In the genomic region with DNA sequence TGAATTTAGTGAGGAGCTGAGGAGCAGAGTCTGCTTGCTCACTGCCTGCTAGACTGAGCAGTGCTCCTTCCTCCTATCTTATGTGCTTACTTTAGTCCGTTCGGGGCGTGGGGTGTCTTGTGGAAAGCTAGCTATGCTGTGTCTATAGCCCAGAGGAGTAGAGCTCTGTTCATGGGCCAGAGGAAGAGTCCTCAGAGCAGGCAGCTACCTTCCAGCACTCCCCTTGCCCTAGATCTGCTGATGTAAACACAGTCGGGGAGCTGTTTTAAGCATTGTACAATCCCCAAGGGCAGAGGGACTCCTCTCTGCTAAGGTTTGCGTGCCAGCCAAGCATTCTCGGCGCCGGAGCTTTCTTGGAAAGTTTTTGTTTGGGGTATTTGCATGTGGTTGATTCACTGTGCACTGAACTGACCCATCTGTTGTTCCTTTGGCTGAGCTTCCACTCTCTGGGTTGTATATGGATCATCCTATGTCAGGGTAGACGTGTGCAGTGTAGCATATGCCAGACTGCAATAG, we compare ENCODE assay signal across 7 mouse cellular contexts. TPM values are rescaled to one million over a fixed set of nuclear protein-coding genes. Genes with fewer than 3 reads are reported as not detected.
A peak's percentile ranks its signal among the peaks of the same experiment; 100 is the strongest.
DNase-seq lines count a peak whose midpoint lies in the region; ATAC-seq and TF ChIP-seq lines count a peak whose summit lies in the region.

No protein-coding gene starts in this region.

- H3K36me3 ChIP-seq in kidney, adult 2 months (ENCODE audit: control insufficient read depth, insufficient read depth, low read length) = no peaks in the 10 kb centered on the region
- H3K36me3 ChIP-seq in CH12.LX (replicated peaks in 1 of 2; ENCODE audit: control insufficient read depth in 1 of 2, insufficient read depth in 1 of 2, low read length in 1 of 2) = no peaks in the 10 kb centered on the region
- H3K36me3 ChIP-seq in midbrain, embryonic 11.5 days (ENCODE audit: control insufficient read depth, insufficient read depth, low read length) = no peaks in the 10 kb centered on the region

- H3K9me3 ChIP-seq in CH12.LX (replicated peaks; ENCODE audit: low read length) = no peaks in the 10 kb centered on the region
- no peaks in the 10 kb centered on the region for H3K9me3 ChIP-seq in midbrain, embryonic 11.5 days (ENCODE audit: control insufficient read depth, low read length)

- H3K9ac ChIP-seq in CH12.LX (ENCODE audit: insufficient read depth, low read depth) = peak overlapping the region; percentile 50
- no peak overlapping the region for H3K9ac ChIP-seq in midbrain, embryonic 11.5 days (ENCODE audit: low read length)

- in situ Hi-C loops in CH12.LX (cut with MboI; ENCODE audit: low pct_ligation_motif_present, low pct_unique_long_range_greater_than_20kb, low sequenced_read_pairs) = no loop called here
- in situ Hi-C loops in Patski (cut with MboI; ENCODE audit: low pct_unique_long_range_greater_than_20kb) = no loop called here

- H3K27me3 ChIP-seq in kidney, adult 2 months (replicated peaks; ENCODE audit: control insufficient read depth, insufficient read depth, low read length) = no peaks in the 10 kb centered on the region
- no peaks in the 10 kb centered on the region for H3K27me3 ChIP-seq in CH12.LX (replicated peaks)
- H3K27me3 ChIP-seq in Patski = no peaks in the 10 kb centered on the region
- H3K27me3 ChIP-seq in midbrain, embryonic 11.5 days (ENCODE audit: control insufficient read depth, insufficient read depth, low read length) = no peaks in the 10 kb centered on the region

- WGBS in kidney, adult 2 months = 54% methylated on average over 9 of the region's 9 CpGs
- 69% methylated on average over 9 of the region's 9 CpGs for WGBS in midbrain, embryonic 11.5 days

- H3K4me3 ChIP-seq in kidney, adult 2 months (ENCODE audit: insufficient read depth, low read depth, low read length) = no peak overlapping the region
- H3K4me3 ChIP-seq in CH12.LX (replicated peaks in 1 of 3; ENCODE audit: low read depth in 2 of 3, low read length in 2 of 3, poor library complexity in 1 of 3) = peak overlapping the region in 2 of 3 experiments; percentile 17 to 30
- H3K4me3 ChIP-seq in midbrain, embryonic 11.5 days (ENCODE audit: low read depth, low read length) = no peak overlapping the region

- DNase-seq in kidney, adult 2 months = peak; percentile 33
- DNase-seq in kidney, postnatal 25 days = no peak
- DNase-seq in CH12.LX (ENCODE audit: extremely low read depth) (peak; percentile 83), Patski (ENCODE audit: low read depth, low spot score) (no peak)
- DNase-seq in lung, postnatal 36 days = peak; percentile 30
- no peak for DNase-seq in midbrain, embryonic 11.5 days (ENCODE audit: low spot score, missing footprints)
- DNase-seq in testis, postnatal 14 days (ENCODE audit: low spot score) = no peak

- H3K4me2 ChIP-seq in CH12.LX (ENCODE audit: insufficient read depth, low read depth, poor library complexity, severe bottlenecking) = peak overlapping the region; percentile 72
- H3K4me2 ChIP-seq in midbrain, embryonic 11.5 days = no peak overlapping the region

- no peak for TF ChIP-seq RAD21 in CH12.LX (IDR thresholded peaks at IDR 0.05; ENCODE audit: low read depth, low read length)

- H3K79me2 ChIP-seq in CH12.LX (replicated peaks; ENCODE audit: control insufficient read depth, extremely low read depth, insufficient read depth, poor library complexity, severe bottlenecking) = no peaks in the 10 kb centered on the region

- dilution Hi-C loops in CH12.LX (cut with MboI; ENCODE audit: extremely low pct_ligation_motif_present, extremely low pct_unique_long_range_greater_than_20kb, low sequenced_read_pairs) = no loop called here

- peak; percentile 35 for TF ChIP-seq EP300 in CH12.LX (IDR thresholded peaks at IDR 0.05; ENCODE audit: low read length)

- ATAC-seq in Patski = peak; percentile 73
- ATAC-seq in midbrain, embryonic 11.5 days (ENCODE audit: low FRiP score) = no peak

- no peak for TF ChIP-seq POLR2A in kidney, adult 2 months (IDR thresholded peaks at IDR 0.05; ENCODE audit: low read depth, low read length)
- no peak for TF ChIP-seq POLR2A in CH12.LX (IDR thresholded peaks at IDR 0.05; ENCODE audit: low read depth, low read length)

- POLR2A ChIA-PET in Patski (lab: Charles Lee) = no interaction called here

- no peak overlapping the region; the same call in 1 of the 2 replicates for H3K27ac ChIP-seq in kidney, adult 2 months (ENCODE audit: insufficient read depth, low read depth, low read length)
- H3K27ac ChIP-seq in CH12.LX (ENCODE audit: insufficient read depth, low read depth) = peak overlapping the region; percentile 76
- H3K27ac ChIP-seq in midbrain, embryonic 11.5 days (ENCODE audit: low read depth, low read length) = no peak overlapping the region

- CTCF ChIA-PET in Patski (lab: Charles Lee) = interaction anchor here (0.9 to 2.2 kb wide), 6 partner anchors 10 to 107 kb away, joined by 3 to 8 read pairs (median 4); no protein-coding TSS in a partner anchor

- 0 out of 2 replicates have a peak, but pooled peaks cover 8% of the 10 kb centered on the region for H3K4me1 ChIP-seq in kidney, adult 2 months (ENCODE audit: control insufficient read depth, insufficient read depth, low read length)
- H3K4me1 ChIP-seq in CH12.LX (ENCODE audit: control insufficient read depth in 1 of 2, insufficient read depth in 2 of 2) = peaks cover 9 to 47% of the 10 kb centered on the region in 2 experiments; a peak in 3 of 4 replicates
- H3K4me1 ChIP-seq in midbrain, embryonic 11.5 days (ENCODE audit: control insufficient read depth, insufficient read depth, low read length) = no peaks in the 10 kb centered on the region

- TF ChIP-seq CTCF in kidney, adult 2 months (conservative IDR thresholded peaks at IDR 0.05; ENCODE audit: insufficient read depth, insufficient read length, low read depth, low read length) = no peak
- TF ChIP-seq CTCF in CH12.LX (conservative IDR thresholded peaks at IDR 0.05 in 1 of 2, IDR thresholded peaks at IDR 0.05 in 1 of 2; ENCODE audit: low read depth in 2 of 2, low read length in 2 of 2) (no peak), Patski (IDR thresholded peaks at IDR 0.05) (no peak)

TF ChIP-seq in CH12.LX, 34 proteins besides CTCF, POLR2A, EP300 and RAD21 (continues in another document):
- no peak; the same call in 1 of the 2 replicates for TF ChIP-seq MXI1 (IDR thresholded peaks at IDR 0.05; ENCODE audit: low read depth, low read length)
- TF ChIP-seq TBP (conservative IDR thresholded peaks at IDR 0.05; ENCODE audit: low read depth, low read length) = no peak
- TF ChIP-seq MAZ (IDR thresholded peaks at IDR 0.05; ENCODE audit: low read depth, low read length) = 0 out of 2 replicates have a peak, but pooled peaks have one; percentile 42
- TF ChIP-seq MAFK (IDR thresholded peaks at IDR 0.05; ENCODE audit: insufficient replicate concordance, low read length) = 0 out of 2 replicates have a peak, but pooled peaks have one; percentile 33
- no peak for TF ChIP-seq E2F4 (IDR thresholded peaks at IDR 0.05; ENCODE audit: insufficient replicate concordance, low read depth, low read length)
- TF ChIP-seq IRF4 (IDR thresholded peaks at IDR 0.05; ENCODE audit: low read depth, low read length) = no peak
- TF ChIP-seq PAX5 (IDR thresholded peaks at IDR 0.05; ENCODE audit: low read length) = no peak
- no peak for TF ChIP-seq SMC3 (IDR thresholded peaks at IDR 0.05; ENCODE audit: low read depth, low read length)
- TF ChIP-seq ZC3H11A (IDR thresholded peaks at IDR 0.05; ENCODE audit: low read depth, low read length) = no peak
- no peak for TF ChIP-seq MYC (IDR thresholded peaks at IDR 0.05; ENCODE audit: low read depth, low read length)
- TF ChIP-seq POLR2AphosphoS2 (IDR thresholded peaks at IDR 0.05; ENCODE audit: low read depth, low read length) = no peak
- TF ChIP-seq USF1 (IDR thresholded peaks at IDR 0.05; ENCODE audit: low read depth, low read length) = no peak
- peak; percentile 64; the same call in 1 of the 2 replicates for TF ChIP-seq TCF12 (IDR thresholded peaks at IDR 0.05; ENCODE audit: low read depth, low read length)
- TF ChIP-seq JUN (IDR thresholded peaks at IDR 0.05; ENCODE audit: insufficient read depth, low read depth, low read length) = no peak
- TF ChIP-seq USF2 (conservative IDR thresholded peaks at IDR 0.05; ENCODE audit: low read depth, low read length) = no peak
- no peak for TF ChIP-seq JUND (conservative IDR thresholded peaks at IDR 0.05; ENCODE audit: low read depth, low read length)
- peak; percentile 24; the same call in 1 of the 2 replicates for TF ChIP-seq CHD2 (IDR thresholded peaks at IDR 0.05; ENCODE audit: low read length)
- no peak for TF ChIP-seq RCOR1 (conservative IDR thresholded peaks at IDR 0.05; ENCODE audit: low read depth, low read length)
- TF ChIP-seq ELF1 (IDR thresholded peaks at IDR 0.05; ENCODE audit: low read depth, low read length) = peak; percentile 22; the same call in 1 of the 2 replicates
- no peak for TF ChIP-seq SIN3A (IDR thresholded peaks at IDR 0.05; ENCODE audit: low read length)
- TF ChIP-seq MAX (IDR thresholded peaks at IDR 0.05; ENCODE audit: low read length) = peak; percentile 11; the same call in 1 of the 2 replicates
- peak; percentile 58 for TF ChIP-seq BHLHE40 (IDR thresholded peaks at IDR 0.05; ENCODE audit: low read depth, low read length)
- TF ChIP-seq GABPA (IDR thresholded peaks at IDR 0.05; ENCODE audit: insufficient replicate concordance, low read depth, low read length) = no peak
- no peak for TF ChIP-seq ZKSCAN1 (IDR thresholded peaks at IDR 0.05; ENCODE audit: borderline replicate concordance, low read depth, low read length)
- TF ChIP-seq MEF2A (IDR thresholded peaks at IDR 0.05; ENCODE audit: borderline replicate concordance, low read depth, low read length) = peak; percentile 52
- TF ChIP-seq UBTF (IDR thresholded peaks at IDR 0.05; ENCODE audit: low read depth, low read length) = no peak
- no peak for TF ChIP-seq HCFC1 (IDR thresholded peaks at IDR 0.05; ENCODE audit: low read depth, low read length)
- peak; percentile 54 for TF ChIP-seq ETS1 (conservative IDR thresholded peaks at IDR 0.05; ENCODE audit: low read depth, low read length)
- no peak for TF ChIP-seq KAT2A (IDR thresholded peaks at IDR 0.05; ENCODE audit: insufficient replicate concordance, low read length)
- TF ChIP-seq NRF1 (IDR thresholded peaks at IDR 0.05; ENCODE audit: low read depth, low read length) = no peak
- TF ChIP-seq NELFE (IDR thresholded peaks at IDR 0.05; ENCODE audit: low read depth, low read length) = no peak; the same call in 1 of the 2 replicates
- TF ChIP-seq ZMIZ1 (IDR thresholded peaks at IDR 0.05; ENCODE audit: low read depth, low read length) = no peak

RNA-seq across cellular contexts. Expression of a gene that starts 32.6 kb away (rescaled TPM):
- 54.6 and 59.7 TPM in 2 replicates for polyA plus RNA-seq in kidney, adult 2 months (2012; rRNA removed)
- 6.0 and 12.5 TPM in 2 replicates for total RNA-seq in CH12.LX (2012; rRNA removed)
- total RNA-seq in CH12.LX (2014; rRNA removed) = 19.5 and 22.4 TPM in 2 replicates
- 26.2 and 30.5 TPM in 2 replicates for polyA plus RNA-seq in CH12.LX (2012; ENCODE audit: insufficient read length, low read depth)
- polyA plus RNA-seq in Patski (2021) = 138 TPM
- polyA plus RNA-seq in midbrain, embryonic 11.5 days (2014; fragmentation: Nextera tagmentation; extraction: Ambion mirVana) = 13.2 and 16.5 TPM in 2 replicates

Comparison
In these comparisons a context has a peak if more than half of its experiments do, and no peak if none do; other contexts are left out.
1. DNase-seq: peak in kidney, adult 2 months (single experiment), CH12.LX (single experiment) and lung, postnatal 36 days (single experiment); none in kidney, postnatal 25 days (0 of 2), Patski (single experiment), midbrain, embryonic 11.5 days (single experiment) and testis, postnatal 14 days (single experiment).
2. H3K4me3 ChIP-seq: peak in CH12.LX (2 of 3); none in kidney, adult 2 months (single experiment) and midbrain, embryonic 11.5 days (single experiment).